Mouse (Mus musculus) cerebellum, adult 2 months (tissue): ENCODE data around the gene Prcc.

Source experiments
- CTCF ChIP-seq: fragments of 200-500 bp; IDR thresholded peaks from 2 replicates; pipeline ENCODE4 v1.5.1; 2011; ENCODE audit warnings: low read depth, mild to moderate bottlenecking, control low read depth, low read length, moderate library complexity, borderline replicate concordance; ENCODE audit not compliant: insufficient read depth
- POLR2A ChIP-seq: fragments of 200-500 bp; IDR thresholded peaks from 2 replicates; pipeline ENCODE4 v1.6.1; 2011; ENCODE audit warnings: low read length, control low read depth, borderline replicate concordance; ENCODE audit not compliant: insufficient read depth

GRCm38 (mm10) chr3:87846650-87847110 is 38.7 kb downstream of the Prcc start, which contains the start of gene Sh2d2a:
- no peak for TF ChIP-seq CTCF
- TF ChIP-seq POLR2A: no peak
